Mouse (Mus musculus) liver, postnatal 0 days (tissue): ENCODE measurements around the gene Eefsec. TPM values are rescaled to one million over a fixed set of nuclear protein-coding genes. Genes with fewer than 3 reads are reported as not detected.

Experiments used
- ATAC-seq: fragments of 200-750 bp; cut with Nextera tagmentation; 2 replicates; pipeline ENCODE4 v1.8.0; 2017; ENCODE audit warnings: mild to moderate bottlenecking, moderate library complexity
- DNase-seq: peaks from one replicate; pipeline ENCODE4 v3.0.0-alpha.2; 2016
- H3K27ac ChIP-seq: fragments of 300-500 bp; sonication (generic); 2 replicates; pipeline ENCODE4 v1.5.1; 2014; ENCODE audit warnings: antibody characterized with exemption, moderate library complexity, mild to moderate bottlenecking, low read depth
- H3K27me3 ChIP-seq: fragments of 300-500 bp; sonication (generic); 2 replicates; pipeline ENCODE4 v1.6.1; 2014; ENCODE audit warnings: low read length, control low read depth, mixed read lengths; ENCODE audit not compliant: insufficient read depth
- H3K36me3 ChIP-seq: fragments of 300-500 bp; sonication (generic); replicated peaks from 2 replicates; pipeline ENCODE4 v1.6.1; 2014; ENCODE audit warnings: mild to moderate bottlenecking, control low read depth, low read length, moderate library complexity, mixed read lengths; ENCODE audit not compliant: insufficient read depth
- H3K4me1 ChIP-seq: fragments of 300-500 bp; sonication (generic); 2 replicates; pipeline ENCODE4 v1.6.1; 2014; ENCODE audit warnings: antibody characterized with exemption, mild to moderate bottlenecking, control low read depth; ENCODE audit not compliant: insufficient read depth
- H3K4me2 ChIP-seq: fragments of 300-500 bp; sonication (generic); 2 replicates; pipeline ENCODE4 v1.6.1; 2014; ENCODE audit warnings: low read depth, mild to moderate bottlenecking, low read length, moderate library complexity, mixed read lengths
- H3K4me3 ChIP-seq: fragments of 300-500 bp; sonication (generic); 2 replicates; pipeline ENCODE4 v1.5.1; 2014; ENCODE audit warnings: low read depth, low read length
- H3K9ac ChIP-seq: fragments of 300-500 bp; sonication (generic); replicated peaks from 2 replicates; pipeline ENCODE4 v1.6.1; 2014; ENCODE audit warnings: mild to moderate bottlenecking, moderate library complexity
- H3K9me3 ChIP-seq: fragments of 300-500 bp; sonication (generic); 2 replicates; pipeline ENCODE4 v1.6.1; 2016; ENCODE audit warnings: mild to moderate bottlenecking, control low read depth, low read length, mixed read lengths
- CTCF ChIP-seq: sonication (generic); IDR thresholded peaks from 2 replicates; pipeline ENCODE4 v1.5.1; 2016; ENCODE audit warnings: antibody characterized with exemption, low read depth
- EP300 ChIP-seq: IDR thresholded peaks from 2 replicates; pipeline ENCODE4 v1.6.1; 2016; ENCODE audit warnings: antibody characterized with exemption, low read depth, mild to moderate bottlenecking
- WGBS: fragments of 180-500 bp; shearing (Covaris S2); extraction: QIAGEN DNeasy Blood & Tissue Kit; methylation state at CpG from one replicate; pipeline ENCODE4 v1.1.7; 2014; ENCODE audit not compliant: insufficient replicate concordance; 5-methylcytosine and 5-hydroxymethylcytosine counted together
- polyA plus RNA-seq: library from polyadenylated mRNA; unstranded; fragments of >200 nt; fragmentation: Nextera tagmentation; extraction: Ambion mirVana; gene quantifications from 2 replicates; pipeline ENCODE4 v1.2.1, GENCODE M21; 2015

Gene Eefsec
- polyA plus RNA-seq, 1 experiment from 2014 or later = 19.1 TPM

DNA sequence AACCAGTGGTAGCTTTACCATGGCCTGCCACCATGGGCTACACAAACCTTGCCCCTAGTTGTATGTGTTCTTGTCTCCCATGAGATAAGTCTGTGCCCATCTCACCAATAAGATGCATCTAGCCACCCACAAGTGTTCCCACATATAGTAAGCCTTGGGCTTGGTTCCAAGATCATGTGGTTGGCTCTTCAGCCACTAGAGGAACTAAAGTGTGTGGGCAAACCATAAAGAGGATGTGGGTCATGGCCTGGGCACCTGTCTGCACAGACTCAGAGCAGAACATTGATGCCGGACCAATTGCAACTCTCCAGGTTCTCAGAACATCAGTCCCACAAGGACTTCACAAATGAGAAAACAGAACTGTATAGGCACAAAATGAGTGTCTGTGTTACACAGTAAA is 67.5 kb downstream of the Eefsec start:
- H3K4me2 ChIP-seq = no peak overlapping the region
- H3K4me1 ChIP-seq = peaks cover 14% of the 10 kb centered on the region
- DNase-seq (peak; percentile 22), ATAC-seq (no peak)
- no peak overlapping the region for H3K4me3 ChIP-seq
- H3K36me3 ChIP-seq = no peaks in the 10 kb centered on the region
- no peak overlapping the region for H3K27ac ChIP-seq
- no peaks in the 10 kb centered on the region for H3K27me3 ChIP-seq
- WGBS = 28% methylated on average over 1 of the region's 1 CpGs
- H3K9me3 ChIP-seq = no peaks in the 10 kb centered on the region
- H3K9ac ChIP-seq = no peak overlapping the region
- TF ChIP-seq CTCF (peak; percentile 22; the same call in 1 of the 2 replicates), EP300 (no peak)

DNA sequence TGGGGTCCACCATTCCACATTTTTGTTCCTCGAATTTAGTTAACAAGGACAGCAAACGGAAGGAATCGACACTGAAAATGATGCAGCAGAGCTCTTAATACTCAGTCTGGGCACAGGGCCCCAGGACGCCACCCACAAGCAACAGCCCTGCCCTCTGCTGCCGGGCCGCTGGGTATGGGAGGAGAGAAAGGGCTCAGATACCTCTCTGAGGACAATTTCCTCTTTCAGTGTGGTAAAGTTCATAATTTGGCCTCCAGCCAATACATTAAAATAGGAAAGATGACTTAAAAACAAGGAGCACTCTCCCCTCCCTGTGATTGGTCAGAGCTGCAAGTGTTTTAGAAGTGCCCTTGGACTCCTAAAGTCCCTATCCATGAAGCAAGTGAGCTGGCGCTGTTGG is 72.1 kb downstream of the Eefsec start:
- WGBS = 61% methylated on average over 7 of the region's 7 CpGs
- TF ChIP-seq CTCF = no peak
- TF ChIP-seq EP300 = no peak
- ATAC-seq (no peak), DNase-seq (no peak)
- Histone ChIP-seq H3K27ac (no peak overlapping the region), H3K4me3 (no peak overlapping the region), H3K4me1 (peaks cover 8% of the 10 kb centered on the region), H3K9ac (no peak overlapping the region), H3K9me3 (no peaks in the 10 kb centered on the region), H3K4me2 (no peak overlapping the region), H3K36me3 (no peaks in the 10 kb centered on the region), H3K27me3 (no peaks in the 10 kb centered on the region)

DNA sequence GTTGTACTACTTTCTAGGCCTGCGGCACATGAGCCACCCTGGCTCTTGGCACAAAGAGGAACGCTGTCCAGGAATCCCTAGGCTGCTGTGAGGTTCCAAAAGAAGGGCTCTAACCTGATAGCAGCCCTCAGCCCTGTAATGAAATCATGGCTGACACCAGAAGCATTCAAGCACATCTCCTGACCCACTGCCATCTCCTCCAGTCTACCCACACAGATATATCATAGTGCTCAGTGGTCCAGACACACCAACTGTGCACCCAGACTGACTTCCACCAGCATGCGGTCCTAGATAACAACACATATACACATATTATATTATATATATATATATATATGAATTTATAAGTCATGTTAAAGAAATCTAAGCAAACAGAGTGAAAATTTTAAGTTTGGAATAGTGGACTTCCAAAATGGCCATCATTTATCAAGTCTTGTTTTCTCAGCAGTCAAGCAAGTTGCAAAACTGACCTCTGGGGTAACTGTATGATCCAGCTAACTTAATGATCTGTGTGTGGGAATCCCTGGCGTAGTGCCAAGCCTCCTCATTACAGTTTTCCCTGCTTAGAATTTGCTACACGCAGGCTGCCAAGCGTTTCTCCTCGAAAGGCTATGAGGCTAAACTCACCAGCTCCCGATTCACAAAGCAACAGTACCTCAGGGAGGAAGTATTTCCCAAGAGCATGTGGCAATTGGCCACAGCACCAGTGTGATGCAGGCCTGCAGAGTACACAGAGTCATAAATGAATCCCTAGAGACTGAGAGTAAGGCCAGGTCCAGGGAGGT is 76.3 kb downstream of the Eefsec start:
- H3K36me3 ChIP-seq = no peaks in the 10 kb centered on the region
- H3K27ac ChIP-seq = no peak overlapping the region
- no peak overlapping the region for H3K4me2 ChIP-seq
- TF ChIP-seq CTCF (no peak), EP300 (no peak)
- no peak overlapping the region for H3K9ac ChIP-seq
- H3K9me3 ChIP-seq = no peaks in the 10 kb centered on the region
- WGBS = 61% methylated on average over 8 of the region's 8 CpGs
- H3K4me3 ChIP-seq = no peak overlapping the region
- no peaks in the 10 kb centered on the region for H3K27me3 ChIP-seq
- DNase-seq = peak; percentile 70
- peak; percentile 74 for ATAC-seq
- peaks cover 6% of the 10 kb centered on the region for H3K4me1 ChIP-seq

DNA sequence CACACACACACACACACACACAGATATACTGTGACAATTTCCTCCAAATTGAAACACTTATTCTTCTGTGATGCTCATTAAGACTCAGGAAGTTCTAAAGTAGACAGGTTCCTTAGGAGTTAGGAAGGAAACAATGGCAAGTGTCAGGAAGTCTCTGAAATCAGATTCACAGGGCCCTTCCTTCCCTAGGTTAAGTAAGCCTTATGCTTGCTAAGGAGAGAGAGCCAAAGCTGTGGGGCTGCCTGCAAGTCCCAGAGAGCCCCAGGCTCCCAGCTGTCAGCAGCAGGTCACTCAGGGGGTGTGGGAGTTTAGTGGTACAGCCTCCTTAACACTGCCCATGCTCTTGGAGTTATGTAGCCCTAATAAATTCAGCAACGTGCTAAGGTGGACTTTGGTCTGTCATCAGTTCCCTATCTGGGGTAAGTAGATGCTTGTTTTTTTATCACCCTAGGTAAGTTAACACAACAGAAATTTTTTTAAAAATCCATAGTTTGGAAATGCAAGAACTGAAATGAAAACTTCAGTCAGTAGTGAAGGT is 82.8 kb downstream of the Eefsec start:
- no peak overlapping the region for H3K9ac ChIP-seq
- TF ChIP-seq EP300 = no peak
- TF ChIP-seq CTCF = no peak
- no peaks in the 10 kb centered on the region for H3K4me1 ChIP-seq
- ATAC-seq (no peak), DNase-seq (no peak)
- no peak overlapping the region for H3K4me3 ChIP-seq
- H3K27ac ChIP-seq = no peak overlapping the region
- no peaks in the 10 kb centered on the region for H3K36me3 ChIP-seq
- no peaks in the 10 kb centered on the region for H3K27me3 ChIP-seq
- H3K4me2 ChIP-seq = no peak overlapping the region
- H3K9me3 ChIP-seq = no peaks in the 10 kb centered on the region
- WGBS = 26% methylated on average over 1 of the region's 1 CpGs

DNA sequence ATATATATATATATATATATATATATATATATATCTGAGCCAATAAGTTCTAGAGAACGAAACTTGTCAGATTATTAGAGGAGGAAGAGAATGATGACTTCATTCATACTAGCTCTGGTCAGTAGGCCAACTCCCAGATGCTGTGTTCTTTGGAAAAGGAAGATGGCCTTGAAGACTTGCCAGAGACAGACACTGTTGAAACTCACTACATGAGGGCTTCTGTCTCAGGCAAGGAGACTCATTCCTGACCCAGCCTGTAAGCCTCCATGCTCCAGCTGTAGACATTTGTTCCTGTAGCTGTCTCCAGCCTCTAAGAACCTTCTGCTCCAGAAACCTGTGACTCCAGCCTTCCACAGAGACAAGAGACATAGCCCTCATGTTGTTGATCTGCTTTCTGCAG is 85.2 kb downstream of the Eefsec start:
- Histone ChIP-seq H3K9ac (no peak overlapping the region), H3K27ac (no peak overlapping the region), H3K4me1 (no peaks in the 10 kb centered on the region), H3K4me3 (no peak overlapping the region), H3K36me3 (no peaks in the 10 kb centered on the region), H3K4me2 (no peak overlapping the region), H3K9me3 (no peaks in the 10 kb centered on the region), H3K27me3 (no peaks in the 10 kb centered on the region)
- 68% methylated on average over 1 of the region's 1 CpGs for WGBS
- ATAC-seq = no peak
- no peak for DNase-seq
- TF ChIP-seq EP300 (no peak), CTCF (no peak)

DNA sequence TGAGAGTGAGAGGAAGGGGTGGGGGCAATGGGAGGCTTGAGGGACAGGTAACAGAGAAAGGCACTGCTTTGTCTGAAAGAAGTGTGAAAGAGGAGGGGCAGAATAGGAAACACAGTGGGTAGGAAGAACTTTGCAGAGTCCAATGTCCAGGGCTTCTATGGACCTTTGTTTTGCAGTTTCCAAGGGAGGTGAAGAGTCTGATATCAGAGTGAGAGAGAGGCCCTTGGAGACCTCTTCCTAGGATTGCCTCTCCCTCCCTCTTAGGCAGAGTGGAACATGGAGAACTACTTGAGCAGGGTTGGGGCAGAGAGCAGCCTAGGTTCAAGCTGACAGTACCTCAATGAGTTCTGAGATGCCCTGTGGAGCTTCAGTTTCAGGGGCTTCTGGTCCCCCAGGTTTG is 88.1 kb downstream of the Eefsec start:
- no peaks in the 10 kb centered on the region for H3K9me3 ChIP-seq
- TF ChIP-seq EP300 = no peak
- no peak for TF ChIP-seq CTCF
- DNase-seq (no peak), ATAC-seq (no peak)
- no peaks in the 10 kb centered on the region for H3K36me3 ChIP-seq
- no peaks in the 10 kb centered on the region for H3K4me1 ChIP-seq
- H3K27ac ChIP-seq = no peak overlapping the region
- no peak overlapping the region for H3K4me3 ChIP-seq
- no peak overlapping the region for H3K4me2 ChIP-seq
- H3K27me3 ChIP-seq = no peaks in the 10 kb centered on the region
- H3K9ac ChIP-seq = no peak overlapping the region
